Mouse (Mus musculus): ENCODE data around the gene Glis2. TPM values are rescaled to one million over a fixed set of nuclear protein-coding genes. Genes with fewer than 3 reads are reported as not detected.

Glis2 gene
- polyA plus RNA-seq, 1 experiment from 2014 or later: 23.7 TPM

DNA sequence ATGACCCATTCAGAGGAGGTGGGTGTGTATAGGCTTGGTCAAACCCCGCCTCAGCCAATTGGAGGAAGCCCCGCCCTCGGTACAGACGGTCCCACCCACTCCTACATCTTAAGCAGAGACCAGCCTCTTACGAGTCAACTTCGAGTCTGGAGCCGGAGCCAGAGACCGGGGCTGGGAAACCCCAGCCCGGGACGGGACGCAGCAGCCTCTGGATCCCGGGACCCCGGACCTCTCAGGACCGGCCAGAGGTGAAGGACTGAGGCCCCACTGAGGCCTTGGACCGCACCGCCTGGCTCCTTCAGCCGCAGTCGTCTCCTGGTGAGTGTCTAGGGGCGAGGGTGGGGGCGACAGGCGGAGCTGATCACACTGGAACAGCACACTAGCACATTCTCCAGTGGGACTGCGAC lies 45.3 kb downstream of the Glis2 start, which contains the start of the genes Vasn and Dnaja3:
TSS of gene Vasn (plus strand) at position 111 of the 407 bp plus-strand sequence.
TSS of gene Dnaja3 (plus strand) at position 159 of the 407 bp plus-strand sequence.
- Histone ChIP-seq H3K36me3 (ENCODE audit: control insufficient read depth, insufficient read depth, low read length) (no peaks in the 10 kb centered on the region), H3K9ac (ENCODE audit: low read length) (peak within 1 kb of the TSS; percentile 92), H3K4me1 (replicated peaks; ENCODE audit: control insufficient read depth, insufficient read depth, low read length) (peaks cover 46% of the 10 kb centered on the region), H3K4me3 (ENCODE audit: low read length) (peak within 1 kb of the TSS; percentile 84), H3K27me3 (ENCODE audit: control insufficient read depth, insufficient read depth, low read depth, low read length) (no peaks in the 10 kb centered on the region), H3K9me3 (ENCODE audit: control insufficient read depth, low read length) (no peaks in the 10 kb centered on the region), H3K27ac (ENCODE audit: low read length) (peak within 1 kb of the TSS; percentile 99), H3K4me2 (ENCODE audit: low read depth, low read length) (peak within 1 kb of the TSS; percentile 78)
- WGBS: under 1% methylated on average over 22 of the region's 22 CpGs
- peak; percentile 85 for ATAC-seq (ENCODE audit: low read depth)

DNA sequence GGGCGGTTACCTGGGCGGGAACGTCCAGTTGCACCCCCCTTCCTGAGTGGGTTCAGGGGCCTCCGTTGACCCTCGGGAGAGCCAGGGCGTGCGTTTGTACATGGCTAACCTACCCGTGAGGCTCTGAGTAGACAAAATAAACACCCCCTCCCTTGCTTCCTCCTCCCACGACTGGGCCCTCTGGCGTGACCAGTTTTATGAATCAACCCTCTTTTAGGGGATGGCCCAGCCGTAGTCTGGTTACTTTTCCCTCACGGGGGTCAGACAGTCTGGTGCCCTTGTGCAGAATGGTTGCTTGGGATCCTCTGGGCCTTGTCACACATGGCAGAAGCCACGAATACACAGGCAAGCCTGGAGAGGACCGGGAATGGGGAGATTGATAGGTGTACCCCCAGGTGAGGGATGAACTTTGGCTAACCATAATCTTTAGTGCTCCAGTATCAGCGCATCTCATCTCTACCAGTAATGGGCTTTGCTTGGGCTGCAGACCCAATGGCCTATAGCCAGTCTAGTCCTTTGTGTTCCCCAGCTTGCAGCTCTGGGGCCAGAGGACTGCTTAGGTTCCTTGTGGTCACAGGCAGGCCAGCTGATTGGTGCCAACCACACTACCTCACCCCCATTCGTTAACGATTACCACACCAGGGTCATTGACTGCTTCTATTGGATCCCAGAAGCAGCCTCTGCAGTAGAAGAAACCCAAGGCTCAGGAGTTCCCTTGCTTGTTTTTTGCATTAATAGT lies 45.9 kb downstream of the Glis2 start:
- peak overlapping the region; percentile 84 for H3K4me3 ChIP-seq (ENCODE audit: low read length)
- H3K4me1 ChIP-seq (replicated peaks; ENCODE audit: control insufficient read depth, insufficient read depth, low read length): peaks cover 48% of the 10 kb centered on the region
- 2% methylated on average over 17 of the region's 17 CpGs for WGBS

DNA sequence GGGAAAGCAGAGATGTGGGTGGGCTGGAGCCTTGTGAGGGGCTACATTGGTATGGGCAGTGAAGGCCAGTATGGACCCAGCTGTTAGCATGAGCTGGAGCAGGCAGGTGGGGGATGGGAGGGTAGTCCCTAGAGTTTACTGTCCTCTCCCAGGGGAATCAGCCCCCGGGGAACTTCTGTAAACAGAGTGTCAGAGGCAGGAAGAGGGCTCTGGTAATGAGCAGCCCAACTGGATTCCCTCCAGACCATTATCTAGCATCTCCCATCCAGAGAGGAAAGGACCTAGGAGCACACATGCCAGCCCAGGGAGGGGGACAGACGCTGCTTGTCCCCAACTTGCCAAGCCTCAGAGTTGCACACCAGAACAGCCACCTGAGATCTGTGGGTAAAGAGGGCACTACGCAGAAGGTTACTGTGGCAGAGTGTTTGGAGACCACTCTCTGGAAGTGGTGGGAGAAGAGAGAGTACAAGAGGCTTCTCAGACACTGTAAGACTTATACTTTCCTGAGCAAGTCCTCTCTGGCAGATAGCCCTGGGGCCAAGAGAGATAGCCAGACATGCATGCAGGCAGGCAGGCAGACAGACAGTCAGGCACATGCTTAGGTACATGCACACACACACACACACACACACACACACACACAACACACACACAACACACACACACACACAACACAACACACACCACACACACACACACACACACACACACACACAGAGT lies 46.8 kb downstream of the Glis2 start:
- Histone ChIP-seq H3K4me1 (replicated peaks; ENCODE audit: control insufficient read depth, insufficient read depth, low read length) (peaks cover 57% of the 10 kb centered on the region), H3K9me3 (ENCODE audit: control insufficient read depth, low read length) (no peaks in the 10 kb centered on the region), H3K27ac (ENCODE audit: low read length) (peak overlapping the region; percentile 99), H3K27me3 (ENCODE audit: control insufficient read depth, insufficient read depth, low read depth, low read length) (no peaks in the 10 kb centered on the region), H3K4me2 (ENCODE audit: low read depth, low read length) (peak overlapping the region; percentile 78), H3K9ac (ENCODE audit: low read length) (peak overlapping the region; percentile 92), H3K36me3 (ENCODE audit: control insufficient read depth, insufficient read depth, low read length) (0 out of 2 replicates have a peak, but pooled peaks cover 2% of the 10 kb centered on the region), H3K4me3 (ENCODE audit: low read length) (peak overlapping the region; percentile 84)
- peak; percentile 18 for ATAC-seq (ENCODE audit: low read depth)
- 4% methylated on average over 3 of the region's 3 CpGs for WGBS

More for the DNA sequence above, 45.9 kb downstream of the Glis2 start:
- no peaks in the 10 kb centered on the region for H3K9me3 ChIP-seq (ENCODE audit: control insufficient read depth, low read length)
- 0 out of 2 replicates have a peak, but pooled peaks cover 2% of the 10 kb centered on the region for H3K36me3 ChIP-seq (ENCODE audit: control insufficient read depth, insufficient read depth, low read length)
- H3K27ac ChIP-seq (ENCODE audit: low read length): peak overlapping the region; percentile 99
- peak overlapping the region; percentile 78 for H3K4me2 ChIP-seq (ENCODE audit: low read depth, low read length)
- H3K9ac ChIP-seq (ENCODE audit: low read length): peak overlapping the region; percentile 92
- H3K27me3 ChIP-seq (ENCODE audit: control insufficient read depth, insufficient read depth, low read depth, low read length): no peaks in the 10 kb centered on the region
- peak; percentile 18 for ATAC-seq (ENCODE audit: low read depth)

DNA sequence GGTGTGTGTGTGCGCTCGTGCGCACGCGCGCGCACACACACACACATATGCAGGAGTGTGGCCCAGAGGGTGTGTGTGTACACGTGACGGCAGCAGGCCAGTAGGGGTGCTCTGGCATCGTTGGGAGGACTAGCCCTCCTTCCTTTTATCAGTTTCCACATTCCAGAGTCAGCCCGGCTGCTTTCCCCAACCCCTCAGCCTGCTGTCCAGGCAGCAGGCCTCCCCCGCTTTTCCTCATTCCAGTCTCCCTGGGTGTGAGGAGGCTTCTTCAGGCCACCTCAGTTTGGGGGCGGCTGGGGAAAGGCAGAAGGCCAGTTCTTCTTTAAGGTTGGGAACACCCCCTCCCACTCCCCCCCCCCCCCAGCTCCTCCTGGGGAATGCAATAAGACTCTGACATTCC lies 47.7 kb downstream of the Glis2 start:
- Histone ChIP-seq H3K4me1 (replicated peaks; ENCODE audit: control insufficient read depth, insufficient read depth, low read length) (peaks cover 66% of the 10 kb centered on the region), H3K4me2 (ENCODE audit: low read depth, low read length) (peak overlapping the region; percentile 78), H3K4me3 (ENCODE audit: low read length) (peak overlapping the region; percentile 84), H3K9me3 (ENCODE audit: control insufficient read depth, low read length) (no peaks in the 10 kb centered on the region), H3K27me3 (ENCODE audit: control insufficient read depth, insufficient read depth, low read depth, low read length) (no peaks in the 10 kb centered on the region), H3K36me3 (ENCODE audit: control insufficient read depth, insufficient read depth, low read length) (0 out of 2 replicates have a peak, but pooled peaks cover 2% of the 10 kb centered on the region), H3K27ac (ENCODE audit: low read length) (peak overlapping the region; percentile 99), H3K9ac (ENCODE audit: low read length) (peak overlapping the region; percentile 92)
- peak; percentile 82 for ATAC-seq (ENCODE audit: low read depth)
- WGBS: 4% methylated on average over 13 of the region's 13 CpGs

DNA sequence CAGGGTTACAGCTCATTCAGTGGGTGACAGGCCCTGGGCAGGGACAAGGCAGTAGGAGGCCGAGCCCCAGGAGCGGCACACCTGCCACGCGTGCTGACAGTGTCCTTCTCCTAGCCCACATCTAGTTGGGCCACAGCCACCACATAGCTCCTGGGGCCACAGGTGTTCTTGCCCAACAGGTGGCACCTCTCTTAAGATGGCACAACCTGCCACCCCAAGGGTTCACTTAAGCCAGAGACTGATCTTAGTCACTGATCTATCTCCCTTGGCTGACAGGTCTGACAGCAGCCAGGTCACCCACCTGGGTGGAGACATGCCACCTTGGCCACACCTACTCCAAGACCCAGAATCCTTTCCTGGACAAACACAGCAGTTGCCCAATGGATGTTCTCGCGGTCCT lies 48.4 kb downstream of the Glis2 start:
- no peaks in the 10 kb centered on the region for H3K27me3 ChIP-seq (ENCODE audit: control insufficient read depth, insufficient read depth, low read depth, low read length)
- peak overlapping the region; percentile 39 for H3K9ac ChIP-seq (ENCODE audit: low read length)
- WGBS: 63% methylated on average over 6 of the region's 6 CpGs
- H3K27ac ChIP-seq (ENCODE audit: low read length): peak overlapping the region; percentile 99
- ATAC-seq (ENCODE audit: low read depth): no peak
- H3K9me3 ChIP-seq (ENCODE audit: control insufficient read depth, low read length): no peaks in the 10 kb centered on the region
- H3K4me2 ChIP-seq (ENCODE audit: low read depth, low read length): peak overlapping the region; percentile 78
- 0 out of 2 replicates have a peak, but pooled peaks cover 2% of the 10 kb centered on the region for H3K36me3 ChIP-seq (ENCODE audit: control insufficient read depth, insufficient read depth, low read length)
- H3K4me1 ChIP-seq (replicated peaks; ENCODE audit: control insufficient read depth, insufficient read depth, low read length): peaks cover 73% of the 10 kb centered on the region
- peak overlapping the region; percentile 84 for H3K4me3 ChIP-seq (ENCODE audit: low read length)

DNA sequence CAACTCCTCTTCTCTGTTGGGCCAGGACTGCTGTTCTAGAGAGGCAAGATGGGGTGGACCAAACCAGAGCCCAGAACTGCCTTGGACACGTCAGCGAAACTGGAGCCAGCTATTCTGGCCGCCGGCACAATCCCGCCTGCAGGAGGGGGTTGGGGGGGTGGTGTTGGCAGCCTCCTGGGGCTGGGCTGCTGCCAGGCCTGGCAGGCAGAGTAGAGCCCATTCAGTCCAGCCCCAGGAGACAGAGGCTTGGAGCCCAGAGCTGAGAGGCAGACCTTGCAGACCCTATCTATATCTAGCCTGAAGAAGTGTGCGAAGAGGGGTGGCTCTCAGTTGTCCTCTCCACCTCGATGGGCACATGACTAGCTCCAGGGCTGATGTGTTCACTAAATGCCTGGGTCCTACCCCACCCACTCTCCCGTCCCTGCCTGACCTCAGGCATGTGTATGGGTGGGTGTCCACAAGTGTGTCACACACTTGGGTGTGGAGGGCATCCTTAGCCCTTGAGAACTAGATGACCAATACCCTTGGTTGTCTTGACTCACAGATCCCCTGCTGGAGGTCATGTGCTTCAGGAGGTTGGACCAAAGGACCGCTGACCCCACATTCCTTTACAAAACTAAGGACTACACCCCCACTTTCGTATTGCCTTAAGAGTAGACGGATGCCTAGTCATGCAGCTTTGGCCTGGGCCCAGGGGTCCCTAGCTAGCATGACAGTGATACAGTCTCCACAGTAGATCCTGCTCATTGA lies 49.3 kb downstream of the Glis2 start:
- Histone ChIP-seq H3K36me3 (ENCODE audit: control insufficient read depth, insufficient read depth, low read length) (peaks cover 9% of the 10 kb centered on the region), H3K9ac (ENCODE audit: low read length) (peak overlapping the region; percentile 39), H3K4me2 (ENCODE audit: low read depth, low read length) (peak overlapping the region; percentile 78), H3K27ac (ENCODE audit: low read length) (peak overlapping the region; percentile 99), H3K9me3 (ENCODE audit: control insufficient read depth, low read length) (no peaks in the 10 kb centered on the region), H3K27me3 (ENCODE audit: control insufficient read depth, insufficient read depth, low read depth, low read length) (no peaks in the 10 kb centered on the region), H3K4me1 (replicated peaks; ENCODE audit: control insufficient read depth, insufficient read depth, low read length) (peaks cover 77% of the 10 kb centered on the region), H3K4me3 (ENCODE audit: low read length) (peak overlapping the region; percentile 13)
- 34% methylated on average over 11 of the region's 11 CpGs for WGBS
- ATAC-seq (ENCODE audit: low read depth): peak; percentile 32

DNA sequence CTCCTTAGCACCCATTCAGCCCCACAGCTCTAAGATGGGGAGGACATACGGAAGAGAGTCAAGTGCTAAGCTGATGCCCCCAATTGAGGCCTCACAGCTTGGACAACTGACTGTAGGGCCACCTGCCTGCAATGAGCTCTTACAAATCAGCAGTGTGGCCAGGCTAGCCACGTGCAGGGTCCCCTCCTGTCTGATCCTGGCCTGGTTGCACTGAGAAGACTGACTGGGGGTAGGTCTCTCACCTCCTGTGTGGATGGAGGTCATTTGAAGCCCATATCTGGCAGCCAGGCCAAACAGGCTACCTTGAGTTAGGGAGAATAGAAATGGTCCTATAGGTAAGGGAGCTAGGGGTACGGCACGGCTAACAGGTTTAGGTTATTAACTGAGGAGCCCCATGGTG lies 51.4 kb downstream of the Glis2 start:
- H3K9me3 ChIP-seq (ENCODE audit: control insufficient read depth, low read length): no peaks in the 10 kb centered on the region
- peak overlapping the region; percentile 64 for H3K27ac ChIP-seq (ENCODE audit: low read length)
- H3K4me3 ChIP-seq (ENCODE audit: low read length): no peak overlapping the region
- WGBS: 71% methylated on average over 4 of the region's 4 CpGs
- H3K4me2 ChIP-seq (ENCODE audit: low read depth, low read length): no peak overlapping the region
- no peaks in the 10 kb centered on the region for H3K27me3 ChIP-seq (ENCODE audit: control insufficient read depth, insufficient read depth, low read depth, low read length)
- H3K9ac ChIP-seq (ENCODE audit: low read length): peak overlapping the region; percentile 17; the same call in 1 of the 2 replicates
- peaks cover 26% of the 10 kb centered on the region for H3K36me3 ChIP-seq (ENCODE audit: control insufficient read depth, insufficient read depth, low read length)
- peaks cover 68% of the 10 kb centered on the region for H3K4me1 ChIP-seq (replicated peaks; ENCODE audit: control insufficient read depth, insufficient read depth, low read length)
- ATAC-seq (ENCODE audit: low read depth): no peak

DNA sequence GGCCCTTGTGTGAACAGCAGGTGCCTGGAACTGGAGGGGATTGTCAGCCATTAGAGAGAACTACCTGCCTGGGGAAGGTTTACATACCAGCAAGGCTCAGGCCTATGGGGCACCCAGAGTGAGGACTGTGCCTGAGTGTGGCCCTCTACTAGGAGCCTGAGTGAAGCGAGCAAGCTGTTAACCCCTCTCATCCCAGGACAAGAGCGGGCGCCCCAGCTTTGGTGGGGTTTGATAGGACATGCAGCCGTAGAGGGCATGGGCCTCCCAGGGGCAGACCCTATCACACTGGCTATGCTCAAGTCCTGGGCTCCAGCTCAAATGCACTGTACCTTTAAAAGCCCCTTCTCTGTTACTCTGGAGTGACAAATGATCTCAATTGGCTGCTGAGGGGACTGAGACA lies 52.3 kb downstream of the Glis2 start:
- no peak for ATAC-seq (ENCODE audit: low read depth)
- Histone ChIP-seq H3K27me3 (ENCODE audit: control insufficient read depth, insufficient read depth, low read depth, low read length) (no peaks in the 10 kb centered on the region), H3K9me3 (ENCODE audit: control insufficient read depth, low read length) (no peaks in the 10 kb centered on the region), H3K4me1 (replicated peaks; ENCODE audit: control insufficient read depth, insufficient read depth, low read length) (peaks cover 61% of the 10 kb centered on the region), H3K9ac (ENCODE audit: low read length) (peak overlapping the region; percentile 17; the same call in 1 of the 2 replicates), H3K4me3 (ENCODE audit: low read length) (no peak overlapping the region), H3K4me2 (ENCODE audit: low read depth, low read length) (peak overlapping the region; percentile 3; the same call in 1 of the 2 replicates), H3K27ac (ENCODE audit: low read length) (peak overlapping the region; percentile 64), H3K36me3 (ENCODE audit: control insufficient read depth, insufficient read depth, low read length) (peaks cover 29% of the 10 kb centered on the region)
- 55% methylated on average over 4 of the region's 4 CpGs for WGBS

All from lung, embryonic 16.5 days (tissue).